Mouse (Mus musculus): ENCODE measurements at regions not wholly inside any gene's neighbourhood (a gene's known extent, or its start where the extent isn't known, plus 50 kb on each side); places are given as distances from the start of the nearest gene placed in this dataset.

DNA sequence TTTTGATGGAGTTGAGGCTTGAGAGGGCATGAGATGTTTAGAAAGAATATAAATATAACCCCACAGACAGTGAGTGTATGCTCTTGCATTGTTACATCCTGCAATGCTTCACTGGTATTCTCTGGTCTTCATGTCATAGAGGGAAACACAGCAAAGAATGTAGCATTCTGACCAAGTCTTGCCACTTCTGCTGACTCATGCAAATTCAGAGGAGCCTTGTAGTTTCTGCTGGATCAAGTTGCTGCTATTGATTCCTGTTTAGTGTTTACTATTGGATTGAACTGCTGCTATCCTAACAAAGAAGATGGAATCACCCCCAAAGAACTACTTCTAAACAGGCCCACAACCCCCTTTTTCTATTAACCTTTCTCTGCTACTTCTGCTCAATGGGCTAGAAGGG is 148.0 kb upstream of the Sp8 start:
- Histone ChIP-seq H3K9ac (ENCODE audit: control insufficient read depth, low read depth, low read length, poor library complexity, severe bottlenecking) (no peak overlapping the region), H3K79me2 (ENCODE audit: control insufficient read depth, insufficient read depth, low read length, poor library complexity) (no peaks in the 10 kb centered on the region), H3K27ac (ENCODE audit: control insufficient read depth, low read depth, low read length) (no peak overlapping the region), H3K4me1 (ENCODE audit: control insufficient read depth in 1 of 2, insufficient read depth in 2 of 2, low read length in 2 of 2) (no peaks in the 10 kb centered on the region), H3K4me3 (ENCODE audit: control insufficient read depth in 1 of 2, insufficient read depth in 1 of 2, low read depth in 2 of 2, low read length in 2 of 2) (no peak overlapping the region), H3K9me3 (replicated peaks; ENCODE audit: insufficient read depth, low read length) (no peaks in the 10 kb centered on the region), H3K36me3 (ENCODE audit: control insufficient read depth in 1 of 2, insufficient read depth in 2 of 2, low read length in 2 of 2) (no peaks in the 10 kb centered on the region), H3K27me3 (ENCODE audit: control insufficient read depth in 1 of 2, insufficient read depth in 2 of 2, low read length in 2 of 2) (no peaks in the 10 kb centered on the region)
- DNase-seq (ENCODE audit: low read depth, low spot score): no peak
- TF ChIP-seq MAZ (IDR thresholded peaks at IDR 0.05; ENCODE audit: low read depth, low read length) (no peak), MYB (IDR thresholded peaks at IDR 0.05; ENCODE audit: low read depth, low read length) (no peak), SMC3 (IDR thresholded peaks at IDR 0.05; ENCODE audit: low read depth, low read length) (no peak), TBP (IDR thresholded peaks at IDR 0.05; ENCODE audit: low read depth, low read length) (no peak), GABPA (IDR thresholded peaks at IDR 0.05; ENCODE audit: low read depth, low read length) (no peak), HCFC1 (IDR thresholded peaks at IDR 0.05; ENCODE audit: low read depth, low read length) (no peak), ZKSCAN1 (IDR thresholded peaks at IDR 0.05; ENCODE audit: low read depth, low read length) (no peak), POLR2AphosphoS2 (IDR thresholded peaks at IDR 0.05; ENCODE audit: low read length) (no peak), CHD2 (IDR thresholded peaks at IDR 0.05; ENCODE audit: low read length) (no peak), ETS1 (IDR thresholded peaks at IDR 0.05; ENCODE audit: low read depth, low read length) (no peak), MYC (IDR thresholded peaks at IDR 0.05; ENCODE audit: low read depth, low read length) (no peak), BHLHE40 (IDR thresholded peaks at IDR 0.05; ENCODE audit: borderline replicate concordance, low read depth, low read length) (no peak), UBTF (IDR thresholded peaks at IDR 0.05; ENCODE audit: borderline replicate concordance, insufficient read depth, low read depth, low read length) (no peak), TCF12 (IDR thresholded peaks at IDR 0.05; ENCODE audit: low read depth, low read length) (no peak)

DNA sequence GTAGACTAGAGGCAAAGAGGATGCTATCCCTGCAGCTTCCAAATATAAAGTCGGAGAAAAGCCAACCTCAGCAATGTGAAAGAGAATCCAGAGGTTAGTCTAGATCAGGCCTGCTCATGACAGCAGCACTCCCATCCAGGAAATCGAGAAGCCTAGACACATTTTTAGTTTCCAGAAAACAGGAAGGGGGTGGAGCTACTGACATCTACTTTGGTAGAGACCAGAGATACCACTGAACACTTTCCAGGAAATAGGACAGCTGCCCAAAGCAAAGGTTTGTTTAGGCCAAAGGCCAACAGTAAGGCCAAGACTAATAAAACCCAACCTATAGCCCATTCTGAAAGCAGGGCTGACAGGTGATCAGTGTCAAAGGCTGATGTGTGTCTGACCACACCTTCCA is 151.4 kb upstream of the Sp8 start:
- TF ChIP-seq ELF1 (IDR thresholded peaks at IDR 0.05; ENCODE audit: low read depth, low read length): no peak
- no peak for TF ChIP-seq MAFK (IDR thresholded peaks at IDR 0.05; ENCODE audit: borderline replicate concordance, low read depth, low read length)
- TF ChIP-seq SIN3A (IDR thresholded peaks at IDR 0.05; ENCODE audit: low read length): no peak
- TF ChIP-seq HCFC1 (IDR thresholded peaks at IDR 0.05; ENCODE audit: low read depth, low read length): no peak
- Histone ChIP-seq H3K9ac (ENCODE audit: control insufficient read depth, low read depth, low read length, poor library complexity, severe bottlenecking) (no peak overlapping the region), H3K36me3 (ENCODE audit: control insufficient read depth in 1 of 2, insufficient read depth in 2 of 2, low read length in 2 of 2) (no peaks in the 10 kb centered on the region), H3K9me3 (replicated peaks; ENCODE audit: insufficient read depth, low read length) (no peaks in the 10 kb centered on the region), H3K4me3 (ENCODE audit: control insufficient read depth in 1 of 2, insufficient read depth in 1 of 2, low read depth in 2 of 2, low read length in 2 of 2) (no peak overlapping the region), H3K79me2 (ENCODE audit: control insufficient read depth, insufficient read depth, low read length, poor library complexity) (no peaks in the 10 kb centered on the region), H3K4me1 (ENCODE audit: control insufficient read depth in 1 of 2, insufficient read depth in 2 of 2, low read length in 2 of 2) (no peaks in the 10 kb centered on the region), H3K27ac (ENCODE audit: control insufficient read depth, low read depth, low read length) (no peak overlapping the region), H3K27me3 (ENCODE audit: control insufficient read depth in 1 of 2, insufficient read depth in 2 of 2, low read length in 2 of 2) (no peaks in the 10 kb centered on the region)
- no peak for DNase-seq (ENCODE audit: low read depth, low spot score)
